Mouse (Mus musculus) brain, embryonic 14.5 days (tissue): ENCODE measurements around the gene Tex21.

Experiments used
- CTCF ChIP-seq: fragments of 200-500 bp; IDR thresholded peaks from 2 replicates; pipeline ENCODE4 v1.5.1; 2012; ENCODE audit warnings: inconsistent platforms, mild to moderate bottlenecking, moderate library complexity, borderline replicate concordance; ENCODE audit not compliant: insufficient read depth, insufficient read length; ENCODE audit errors: extremely low read depth
- POLR2A ChIP-seq: fragments of 200-500 bp; IDR thresholded peaks from 2 replicates; pipeline ENCODE4 v1.6.1; 2012; ENCODE audit warnings: mild to moderate bottlenecking, inconsistent platforms, borderline replicate concordance; ENCODE audit not compliant: poor library complexity, insufficient read depth, insufficient read length, severe bottlenecking; ENCODE audit errors: extremely low read depth

DNA sequence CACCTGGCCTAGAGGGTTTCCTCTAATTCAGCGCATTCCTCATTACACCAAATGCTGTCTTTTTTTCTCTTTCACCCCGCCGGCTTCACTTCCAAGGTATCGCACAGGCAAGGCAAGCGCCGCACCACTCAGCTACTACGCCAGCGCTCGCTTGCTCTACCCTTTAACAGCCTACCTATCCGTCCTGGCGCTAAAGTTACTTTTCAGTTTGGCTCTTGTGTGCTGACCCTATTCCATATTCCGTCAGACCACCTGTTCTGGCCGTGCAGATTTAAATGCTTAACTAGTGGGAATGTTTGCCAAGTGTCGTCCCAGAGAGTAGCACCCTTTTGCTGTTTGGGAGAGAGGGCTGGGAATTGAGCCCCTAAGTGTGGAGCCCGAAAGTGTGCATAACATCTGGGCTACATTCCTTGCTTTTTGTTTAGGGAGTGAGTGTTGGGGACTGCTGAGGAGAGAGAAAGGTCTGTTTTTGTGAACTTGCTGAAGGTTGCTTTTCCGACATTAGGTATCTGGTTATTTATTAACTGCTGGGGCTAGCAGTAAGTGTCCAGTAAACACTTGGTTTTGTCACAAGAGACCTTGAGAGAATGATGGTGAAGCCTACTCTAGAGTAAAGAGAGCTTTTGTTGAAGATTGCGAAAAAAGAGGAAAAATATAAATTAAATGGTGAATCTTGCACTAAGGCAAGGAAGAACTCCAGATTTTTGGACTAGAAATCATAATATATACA is 9.7 kb upstream of the Tex21 start:
- TF ChIP-seq CTCF (no peak), POLR2A (no peak)
